Mouse (Mus musculus): Measurements from ENCODE around the gene Glo1. TPM values are rescaled to one million over a fixed set of nuclear protein-coding genes. Genes with fewer than 3 reads are reported as not detected.

Glo1 gene
- polyA plus RNA-seq, 1 experiment, result 52.5 TPM

- DNase-seq (ENCODE audit: low read depth), result peak; percentile 59
Measured at GRCm38 (mm10) chr17:30612075-30612859, 14.4 kb downstream of the Glo1 start.

GRCm38 (mm10) chr17:30611221-30612074, 15.2 kb downstream of the Glo1 start:
- peak; percentile 9 for DNase-seq (ENCODE audit: low read depth)

- no peak for DNase-seq (ENCODE audit: low read depth)
Measured at GRCm38 (mm10) chr17:30610739-30611138, 15.9 kb downstream of the Glo1 start.

- DNase-seq (ENCODE audit: low read depth), result no peak
Measured at GRCm38 (mm10) chr17:30609980-30610307, 16.7 kb downstream of the Glo1 start.

- peak; percentile 27 for DNase-seq (ENCODE audit: low read depth)
Measured at GRCm38 (mm10) chr17:30609305-30609979, 17.2 kb downstream of the Glo1 start.

GRCm38 (mm10) chr17:30607909-30608495, 18.7 kb downstream of the Glo1 start:
- no peak for DNase-seq (ENCODE audit: low read depth)

GRCm38 (mm10) chr17:30607330-30607729, 19.3 kb downstream of the Glo1 start:
- no peak for DNase-seq (ENCODE audit: low read depth)

- DNase-seq (ENCODE audit: low read depth), result no peak
Measured at GRCm38 (mm10) chr17:30606634-30607081, 20.0 kb downstream of the Glo1 start.

GRCm38 (mm10) chr17:30606206-30606605, 20.5 kb downstream of the Glo1 start:
- no peak for DNase-seq (ENCODE audit: low read depth)

- no peak for DNase-seq (ENCODE audit: low read depth)
Measured at GRCm38 (mm10) chr17:30605001-30605400, 21.7 kb downstream of the Glo1 start.

- no peak for DNase-seq (ENCODE audit: low read depth)
Measured at GRCm38 (mm10) chr17:30604296-30604695, 22.4 kb downstream of the Glo1 start.

GRCm38 (mm10) chr17:30602175-30602574, 24.5 kb downstream of the Glo1 start:
- DNase-seq (ENCODE audit: low read depth), result no peak

- DNase-seq (ENCODE audit: low read depth), result no peak
Measured at GRCm38 (mm10) chr17:30598300-30598699, 28.4 kb downstream of the Glo1 start.

- DNase-seq (ENCODE audit: low read depth), result no peak
Measured at GRCm38 (mm10) chr17:30597786-30598185, 28.9 kb downstream of the Glo1 start.

- no peak for DNase-seq (ENCODE audit: low read depth)
Measured at GRCm38 (mm10) chr17:30594846-30595245, 31.8 kb downstream of the Glo1 start.

GRCm38 (mm10) chr17:30594407-30594806, 32.3 kb downstream of the Glo1 start:
- no peak for DNase-seq (ENCODE audit: low read depth)

- DNase-seq (ENCODE audit: low read depth), result no peak
Measured at GRCm38 (mm10) chr17:30590417-30591198, 36.1 kb downstream of the Glo1 start.

- DNase-seq (ENCODE audit: low read depth), result no peak
Measured at GRCm38 (mm10) chr17:30583258-30584001, 43.2 kb downstream of the Glo1 start.

GRCm38 (mm10) chr17:30582313-30582712, 44.4 kb downstream of the Glo1 start:
- DNase-seq (ENCODE audit: low read depth), result no peak

- no peak for DNase-seq (ENCODE audit: low read depth)
Measured at GRCm38 (mm10) chr17:30581201-30581600, 45.5 kb downstream of the Glo1 start.

All from gonadal fat pad, adult 2 months (tissue).